Mouse (Mus musculus) megakaryocyte, embryonic 14.5 days (primary cell): ENCODE measurements at regions not wholly inside any gene's neighbourhood (a gene's known extent, or its start where the extent isn't known, plus 50 kb on each side); places are given as distances from the start of the nearest gene placed in this dataset.

ENCODE experiments used
- FLI1 ChIP-seq: IDR thresholded peaks from 2 replicates; pipeline ENCODE4 v1.6.1; 2012; ENCODE audit warnings: low read length, inconsistent platforms, mixed read lengths
- GATA1 ChIP-seq: IDR thresholded peaks from 3 replicates; pipeline ENCODE4 v1.6.1; 2012; ENCODE audit warnings: mixed read lengths, low read length, inconsistent platforms, borderline replicate concordance

DNA sequence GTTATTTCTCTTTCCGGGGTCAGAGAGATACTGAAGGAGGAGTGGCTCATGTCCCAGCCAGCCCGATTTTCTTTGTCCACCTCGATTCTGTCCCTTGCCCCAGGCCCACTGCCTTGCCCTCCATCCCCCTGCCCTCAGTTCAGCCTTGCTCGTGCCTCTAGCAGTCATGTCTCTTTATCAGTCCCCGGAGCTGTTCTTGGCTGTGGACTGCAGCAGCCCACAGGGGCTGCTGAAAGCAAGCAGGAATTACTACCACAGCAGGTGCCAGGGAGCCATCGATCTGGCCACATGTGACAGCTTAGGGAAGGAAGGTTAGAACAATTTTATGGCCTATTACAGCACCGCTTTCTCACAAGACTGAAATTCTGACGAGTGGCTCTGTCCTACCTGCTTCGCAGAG, 396.3 kb upstream of the Igfbp7 start:
- TF ChIP-seq GATA1 (no peak), FLI1 (no peak)
